Mouse (Mus musculus) ES-CJ7 (cell line): ENCODE results near the gene Sdcbp2.
"Not testable (repeated sequence)": the region's sequence is repeated elsewhere in the genome, so short reads cannot be mapped to it uniquely, and the experiment has no call there.

Experiments
- DNase-seq: peaks from one replicate; pipeline ENCODE4 v3.0.0; 2011; ENCODE audit warnings: low read depth, low spot score

Gene Sdcbp2

GRCm38 (mm10) chr2:151569452-151569851 lies 3.0 kb upstream of the Sdcbp2 start:
- no peak for DNase-seq

DNA sequence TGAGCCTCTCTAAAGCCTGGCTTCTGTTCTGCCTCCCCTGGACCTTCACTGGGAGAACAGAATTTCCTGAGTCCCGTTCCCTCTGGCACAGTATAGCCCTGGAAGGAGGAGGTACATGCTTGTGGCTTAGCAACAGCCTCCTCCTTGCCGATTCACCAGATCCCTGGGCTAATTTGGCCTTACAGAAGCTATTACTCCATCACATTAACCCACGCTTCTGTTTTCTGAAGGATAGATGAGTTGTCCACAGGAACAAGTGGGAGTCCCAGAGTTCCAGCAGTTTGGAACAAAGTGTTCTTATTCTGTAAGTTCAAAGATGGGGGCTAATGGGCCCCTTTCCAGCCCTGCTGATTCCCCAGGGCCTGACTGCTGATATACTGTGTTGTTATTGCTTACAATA lies 1.2 kb downstream of the Sdcbp2 start:
- DNase-seq: no peak

- DNase-seq: no peak
Measured at GRCm38 (mm10) chr2:151574607-151575006, 2.2 kb downstream of the Sdcbp2 start.

DNA sequence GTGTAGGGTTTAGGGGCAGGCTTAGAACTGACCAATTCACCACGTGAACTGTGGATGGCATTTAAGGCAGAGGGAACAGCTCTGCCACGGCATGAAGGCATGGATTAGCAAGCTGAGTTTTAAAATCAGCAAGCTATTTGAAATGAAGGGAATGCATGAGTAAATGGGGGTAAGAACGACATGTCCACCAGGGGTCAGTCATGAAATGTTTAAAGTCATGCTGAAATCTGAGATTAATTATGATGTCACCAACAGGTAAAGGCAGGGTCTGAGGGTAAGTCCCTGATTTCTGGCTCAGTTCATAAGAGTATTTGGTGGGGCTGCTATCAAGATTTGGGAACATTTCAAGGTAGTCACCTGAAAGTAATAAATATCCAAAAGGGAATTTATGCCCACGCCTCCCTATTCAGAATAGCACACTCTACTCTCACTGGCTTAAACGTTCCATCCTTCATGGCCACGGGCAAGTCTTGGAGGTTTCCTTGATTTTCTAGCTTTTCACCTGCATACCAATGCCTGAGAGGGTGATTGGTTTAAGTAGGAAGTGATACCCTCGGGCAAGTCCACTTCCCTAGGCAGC lies 2.8 kb downstream of the Sdcbp2 start:
- peak; percentile 55 for DNase-seq

- DNase-seq: peak; percentile 97
Measured at GRCm38 (mm10) chr2:151575699-151576389, 3.4 kb downstream of the Sdcbp2 start.

DNA sequence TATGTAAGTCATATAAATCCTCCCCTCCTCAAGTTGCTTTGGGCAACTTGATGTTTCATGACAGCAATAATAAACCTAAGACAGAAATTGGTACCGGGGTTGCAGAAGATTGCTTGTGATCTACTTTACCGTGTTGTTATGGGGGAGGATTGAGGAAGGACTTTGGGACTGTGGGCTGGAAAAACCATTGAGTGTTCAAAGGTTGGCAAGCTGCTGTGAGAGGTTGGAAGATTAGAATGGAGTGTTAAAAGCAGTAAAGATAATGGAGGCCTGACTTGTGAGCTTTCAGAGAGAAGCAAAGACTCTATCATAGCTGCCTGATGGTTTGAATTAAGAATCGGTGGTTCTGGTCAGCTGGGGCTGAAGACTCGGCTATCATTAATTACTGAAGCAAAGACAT lies 6.8 kb downstream of the Sdcbp2 start:
- no peak for DNase-seq

GRCm38 (mm10) chr2:151580945-151581344 lies 8.5 kb downstream of the Sdcbp2 start:
- DNase-seq: no peak

- no peak for DNase-seq
Measured at GRCm38 (mm10) chr2:151585934-151586333, 13.5 kb downstream of the Sdcbp2 start.

DNA sequence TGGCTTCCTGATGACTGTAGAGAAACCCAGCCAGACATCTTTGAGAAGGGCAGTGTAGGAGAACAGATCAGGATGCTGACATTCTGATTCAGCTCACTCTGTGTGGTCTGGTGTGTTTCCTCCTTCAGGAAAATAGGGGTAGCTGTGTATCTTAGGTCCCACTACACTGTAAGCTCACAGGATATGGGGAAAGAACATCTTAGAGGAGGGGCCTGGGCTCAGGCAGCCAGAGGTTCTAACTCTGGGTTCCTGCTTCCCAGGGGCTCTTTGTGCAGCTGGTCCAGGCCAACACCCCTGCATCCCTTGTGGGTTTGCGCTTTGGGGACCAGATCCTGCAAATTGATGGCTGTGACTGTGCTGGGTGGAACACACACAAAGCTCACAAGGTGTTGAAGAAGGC lies 14.4 kb downstream of the Sdcbp2 start:
- DNase-seq: no peak

GRCm38 (mm10) chr2:151587306-151587705 lies 14.9 kb downstream of the Sdcbp2 start:
- no peak for DNase-seq

DNA sequence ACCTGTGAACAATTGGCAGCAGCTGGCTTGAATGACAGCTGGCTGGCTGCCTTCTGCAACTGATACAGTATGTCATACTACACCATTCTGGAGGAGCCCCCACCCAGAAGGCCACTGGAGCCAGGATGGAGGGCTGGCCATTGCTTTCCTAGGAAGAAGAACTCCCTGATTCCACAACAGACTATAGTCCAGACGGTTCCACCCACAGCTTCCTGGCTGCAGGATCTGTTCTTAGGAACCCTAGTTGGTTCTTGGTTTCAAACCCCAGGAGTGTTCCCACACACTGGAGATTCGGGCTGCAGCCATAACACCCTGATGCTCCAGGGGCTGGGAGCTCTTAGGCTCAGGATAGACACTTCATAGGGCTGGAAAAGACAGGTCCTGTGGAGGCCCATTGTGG lies 25.6 kb downstream of the Sdcbp2 start:
- DNase-seq: no peak

DNA sequence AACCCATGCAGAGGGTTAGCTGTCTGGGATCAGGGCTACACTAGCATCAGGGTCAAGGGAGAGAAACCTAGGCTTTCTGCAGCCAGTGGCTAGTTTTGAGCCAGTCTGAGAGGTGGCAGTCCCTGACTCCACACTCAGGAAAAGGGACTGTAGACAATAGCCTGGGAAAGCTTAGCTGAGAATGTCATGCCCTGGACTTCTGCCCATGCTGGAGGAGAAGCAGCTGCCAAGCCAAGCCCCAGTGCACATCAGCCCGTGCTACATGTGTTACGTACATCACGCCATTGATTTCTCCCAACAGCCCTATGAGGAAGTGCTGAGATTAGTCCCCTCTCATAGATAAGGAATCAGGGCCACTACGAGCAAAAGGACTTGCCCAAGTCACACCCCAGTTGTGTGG lies 29.7 kb downstream of the Sdcbp2 start:
- DNase-seq: no peak

DNA sequence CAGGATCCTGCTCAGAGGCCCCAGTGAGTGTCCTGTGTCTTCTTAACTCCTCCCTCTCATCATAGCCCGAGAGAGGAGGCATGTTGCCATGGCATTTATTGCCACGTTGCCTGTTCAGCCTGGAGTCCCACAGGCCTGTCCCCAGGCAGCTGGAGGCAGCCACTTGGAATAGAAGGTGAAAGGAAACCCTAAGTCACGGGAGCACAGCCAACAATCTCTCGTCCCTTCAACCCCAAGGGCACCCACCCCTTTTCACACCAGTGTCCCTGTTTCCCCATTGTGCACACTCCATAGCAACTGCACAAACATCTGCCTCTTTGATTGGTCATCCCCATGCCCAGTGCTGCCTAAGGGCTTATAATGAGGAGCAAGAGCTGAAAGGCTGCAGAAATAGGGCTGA lies 31.2 kb downstream of the Sdcbp2 start:
- DNase-seq: no peak

DNA sequence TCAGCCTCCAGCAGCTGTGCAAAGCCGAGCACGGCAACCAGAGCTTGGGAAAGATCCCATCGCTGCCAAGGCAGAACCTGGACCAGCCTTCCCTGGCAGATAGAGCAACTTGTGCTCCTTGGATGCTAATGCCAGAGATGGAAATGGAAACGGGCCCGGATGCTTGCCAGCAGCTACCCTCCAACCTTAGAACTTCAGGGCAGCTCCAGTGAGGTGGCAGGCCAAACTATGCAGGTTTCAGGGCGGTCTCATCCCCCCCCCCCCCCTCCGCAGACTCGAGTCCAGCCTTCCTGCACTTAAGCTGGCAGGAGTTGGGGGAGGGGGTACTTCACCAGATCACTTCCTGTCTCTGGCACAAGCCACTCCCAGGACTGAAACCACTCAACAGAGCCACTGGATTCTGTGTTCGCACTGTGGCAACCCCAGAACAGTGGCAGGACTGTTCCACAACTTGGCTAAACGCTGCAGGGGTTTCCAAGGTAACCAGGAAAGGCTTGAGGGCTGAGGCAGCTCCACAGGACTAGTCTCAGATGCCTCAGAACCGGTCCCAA lies 33.1 kb downstream of the Sdcbp2 start:
- peak; percentile 34 for DNase-seq

- DNase-seq: no peak
Measured at GRCm38 (mm10) chr2:151608435-151608834, 36.0 kb downstream of the Sdcbp2 start.

- no peak for DNase-seq
Measured at GRCm38 (mm10) chr2:151609974-151610373, 37.6 kb downstream of the Sdcbp2 start.

DNA sequence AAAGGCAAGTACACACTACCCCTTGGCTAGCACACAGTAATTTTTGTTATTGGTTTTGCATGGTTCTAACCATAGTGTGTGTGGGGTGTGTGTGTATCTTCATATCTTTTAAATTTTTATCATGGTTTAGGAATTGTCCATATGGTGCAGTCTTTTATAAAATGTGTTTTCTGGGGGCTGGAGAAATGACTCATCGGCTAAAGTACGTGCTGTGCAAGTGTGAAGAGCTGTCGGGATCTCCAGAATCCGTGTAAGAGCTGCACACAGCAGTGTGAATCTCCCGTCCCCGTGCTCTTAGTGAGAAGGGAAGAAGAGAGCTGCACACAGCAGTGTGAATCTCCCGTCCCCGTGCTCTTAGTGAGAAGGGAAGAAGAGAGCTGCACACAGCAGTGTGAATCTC lies 43.4 kb downstream of the Sdcbp2 start:
- DNase-seq: not testable (repeated sequence)

DNA sequence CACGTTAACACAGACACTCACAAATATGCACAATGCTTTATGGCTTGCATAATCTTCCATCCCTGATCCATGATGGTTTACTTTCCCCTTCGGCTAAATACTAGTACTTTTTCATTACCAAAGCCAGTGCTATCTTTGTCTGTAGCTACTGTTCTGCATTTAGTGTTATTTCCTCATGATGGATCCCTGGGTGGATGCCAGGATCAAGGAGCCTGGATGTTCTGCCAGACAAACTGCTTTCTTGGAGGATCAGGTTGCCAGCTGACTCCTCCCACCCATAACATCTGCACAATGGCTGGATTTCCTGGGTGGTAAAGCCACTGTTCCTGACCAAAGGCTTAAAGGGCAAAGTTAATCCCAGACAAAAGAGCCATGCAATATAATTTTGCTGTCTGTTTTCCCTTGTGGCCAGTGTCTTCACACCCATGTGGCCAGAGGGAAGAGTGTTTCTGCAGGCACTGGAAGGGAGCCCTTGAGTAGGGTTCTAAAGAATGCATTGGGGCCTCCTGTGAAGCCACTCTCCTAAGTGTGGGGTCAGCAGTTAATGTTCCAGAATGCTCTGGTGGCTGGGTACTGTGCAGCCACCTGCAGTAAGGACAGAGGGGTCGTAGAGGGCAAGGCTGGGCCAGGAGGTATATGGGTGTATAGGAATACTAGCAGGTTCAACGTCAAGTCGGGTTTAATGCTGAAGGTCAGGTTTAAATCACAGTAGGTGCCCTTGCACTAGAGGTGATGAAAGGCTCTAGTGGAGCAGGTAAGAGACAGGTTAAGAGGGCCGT lies 44.3 kb downstream of the Sdcbp2 start:
- DNase-seq: no peak

DNA sequence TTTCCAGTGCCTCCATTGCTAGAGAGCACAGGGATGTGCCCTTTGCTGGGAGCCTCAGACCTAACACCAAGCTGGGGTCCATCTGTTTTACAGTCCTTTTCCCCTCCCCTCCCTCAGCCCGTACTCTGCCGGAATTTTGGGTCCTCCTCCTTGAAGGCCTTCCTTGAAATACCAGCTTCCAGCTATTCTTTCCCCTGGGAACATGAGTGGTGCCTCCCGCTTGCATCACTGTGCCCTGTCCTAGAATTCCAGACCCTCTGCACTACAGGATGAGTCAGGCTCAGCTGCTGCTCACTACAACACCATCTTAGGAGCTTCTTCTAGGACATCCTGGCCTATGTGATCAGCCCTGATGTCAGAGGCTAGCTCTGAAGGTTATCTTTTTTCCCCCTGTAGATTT lies 51.4 kb downstream of the Sdcbp2 start:
- DNase-seq: no peak

GRCm38 (mm10) chr2:151626296-151626695 lies 53.9 kb downstream of the Sdcbp2 start:
- no peak for DNase-seq

DNA sequence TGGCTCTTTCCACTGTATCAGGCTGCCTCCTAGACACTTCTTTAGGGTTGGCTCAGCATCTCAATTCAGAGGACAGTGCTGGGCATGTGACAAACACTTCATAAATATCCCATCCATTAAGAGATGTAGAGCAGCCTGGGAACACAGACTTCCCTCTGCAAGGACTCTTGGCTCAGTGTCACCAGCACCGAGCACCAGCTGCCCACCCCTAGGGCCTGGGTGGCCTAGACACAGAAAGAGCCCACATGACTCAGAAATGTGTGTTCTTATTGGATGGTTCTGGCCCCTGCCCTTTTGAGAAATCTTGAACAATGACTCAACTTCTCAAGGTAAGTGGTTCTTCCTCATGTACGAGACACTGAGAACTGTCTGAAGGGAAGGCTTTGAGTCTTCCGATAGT lies 55.6 kb downstream of the Sdcbp2 start:
- no peak for DNase-seq

GRCm38 (mm10) chr2:151629310-151629709 lies 56.9 kb downstream of the Sdcbp2 start:
- DNase-seq: no peak
